Mouse (Mus musculus): ENCODE measurements around the gene Adamtsl1.

Adamtsl1 gene

GRCm38 (mm10) chr4:85672290-85672689 lies 158.3 kb downstream of the Adamtsl1 start:
- DNase-seq (ENCODE audit: low spot score in 2 of 2): no peak

DNA sequence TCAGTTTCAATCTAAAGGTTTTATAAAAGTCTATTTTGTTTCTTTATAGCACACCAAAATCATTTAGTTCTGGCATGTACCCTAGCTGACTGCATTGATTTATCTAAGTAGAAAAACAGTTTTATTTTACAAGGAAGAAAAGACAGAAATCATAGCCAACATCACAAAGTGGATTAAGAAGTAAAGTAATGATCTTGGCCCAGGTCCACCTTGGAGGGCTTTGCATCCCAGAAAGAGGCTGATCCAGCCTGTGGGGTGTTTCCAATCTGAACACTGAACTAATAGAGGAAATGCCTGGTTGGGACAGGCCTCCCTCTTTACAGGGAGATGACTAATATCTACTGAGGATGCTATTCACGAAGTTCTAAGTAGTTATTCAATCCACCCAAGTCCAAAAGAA lies 163.6 kb downstream of the Adamtsl1 start:
- DNase-seq (ENCODE audit: low spot score in 2 of 2): peak; percentile 2 to 15

DNA sequence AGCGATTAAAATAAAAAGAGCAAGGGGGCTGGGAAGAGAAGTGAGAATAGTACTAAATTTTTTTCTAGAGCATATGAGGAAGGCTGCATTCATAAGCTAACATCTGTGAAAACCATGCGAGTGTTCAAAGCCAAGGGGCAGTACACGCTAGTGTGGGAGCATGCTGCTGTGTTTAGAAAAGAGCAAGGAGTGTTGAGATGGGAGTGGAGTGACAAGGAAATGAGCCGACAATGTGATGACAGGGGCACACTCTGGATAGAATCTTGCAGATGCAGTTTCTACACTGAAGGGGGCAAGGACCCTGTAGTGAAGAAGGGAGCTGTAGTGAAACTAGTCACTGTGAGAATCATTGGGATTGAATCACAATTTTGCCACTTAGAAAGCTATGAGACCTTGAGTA lies 172.2 kb downstream of the Adamtsl1 start:
- no peak for DNase-seq (ENCODE audit: low spot score in 2 of 2)

GRCm38 (mm10) chr4:85695237-85695636 lies 181.3 kb downstream of the Adamtsl1 start:
- DNase-seq (ENCODE audit: low spot score in 2 of 2): no peak

GRCm38 (mm10) chr4:85707352-85708057 lies 193.5 kb downstream of the Adamtsl1 start:
- DNase-seq (ENCODE audit: low spot score in 2 of 2): no peak

DNA sequence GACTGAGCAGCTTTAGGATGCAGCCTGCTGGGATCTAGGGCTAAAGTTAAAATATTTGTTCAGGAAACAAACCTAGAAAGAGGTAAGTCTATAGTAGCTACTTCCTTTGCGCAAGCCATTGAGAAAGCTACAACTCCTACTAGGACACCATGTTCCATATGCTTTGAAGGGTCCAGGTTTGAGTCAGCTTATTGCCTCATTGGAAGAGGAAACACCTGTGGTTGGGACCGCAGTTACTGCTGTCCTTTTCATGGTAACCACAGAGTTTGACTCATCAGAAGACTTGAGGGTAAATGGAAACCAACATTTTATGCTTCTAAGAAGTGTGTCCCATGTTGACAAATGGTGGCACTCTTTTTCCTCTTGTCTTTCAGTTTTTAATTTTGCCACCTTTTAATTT lies 195.7 kb downstream of the Adamtsl1 start:
- DNase-seq (ENCODE audit: low spot score in 2 of 2): no peak

DNA sequence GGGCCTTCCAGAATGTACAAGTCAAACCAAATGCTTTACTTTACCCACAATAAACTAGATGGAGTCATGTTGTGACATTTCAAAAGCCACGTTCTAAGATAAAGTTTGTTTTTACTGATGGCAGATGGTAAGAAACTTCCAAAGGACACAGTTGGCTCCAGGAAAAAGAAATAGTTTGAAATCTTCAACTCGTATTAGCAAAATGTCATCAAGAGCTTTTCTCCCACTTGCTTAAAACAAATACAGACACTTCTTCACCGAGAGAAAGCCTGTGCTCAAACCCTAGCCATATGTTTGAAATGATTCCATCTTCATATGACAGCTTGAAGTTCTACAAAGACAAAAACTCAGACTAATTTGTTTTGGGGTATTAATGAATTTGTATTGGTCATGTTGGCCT lies 211.0 kb downstream of the Adamtsl1 start:
- DNase-seq (ENCODE audit: low spot score in 2 of 2): no peak

DNA sequence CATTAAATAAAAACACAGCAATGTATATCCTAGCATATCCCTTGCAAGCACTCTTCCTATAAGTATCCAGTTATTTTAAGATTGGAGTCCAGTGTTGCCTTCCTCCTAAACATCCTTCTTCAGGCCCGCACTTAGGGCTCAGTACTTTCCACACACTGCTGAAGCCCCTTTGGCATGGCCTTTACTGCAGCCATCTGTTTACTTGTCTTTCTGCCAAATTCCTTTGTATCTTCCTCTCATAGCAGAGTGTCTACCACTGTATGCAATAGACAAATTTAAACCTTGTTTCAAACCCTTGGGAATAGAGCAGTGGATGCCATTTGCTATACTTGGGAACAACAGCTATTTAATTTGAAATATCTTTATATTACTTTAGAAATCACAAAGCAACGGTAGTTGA lies 213.8 kb downstream of the Adamtsl1 start:
- DNase-seq (ENCODE audit: low spot score in 2 of 2): no peak

GRCm38 (mm10) chr4:85728416-85728815 lies 214.4 kb downstream of the Adamtsl1 start:
- no peak for DNase-seq (ENCODE audit: low spot score in 2 of 2)

DNA sequence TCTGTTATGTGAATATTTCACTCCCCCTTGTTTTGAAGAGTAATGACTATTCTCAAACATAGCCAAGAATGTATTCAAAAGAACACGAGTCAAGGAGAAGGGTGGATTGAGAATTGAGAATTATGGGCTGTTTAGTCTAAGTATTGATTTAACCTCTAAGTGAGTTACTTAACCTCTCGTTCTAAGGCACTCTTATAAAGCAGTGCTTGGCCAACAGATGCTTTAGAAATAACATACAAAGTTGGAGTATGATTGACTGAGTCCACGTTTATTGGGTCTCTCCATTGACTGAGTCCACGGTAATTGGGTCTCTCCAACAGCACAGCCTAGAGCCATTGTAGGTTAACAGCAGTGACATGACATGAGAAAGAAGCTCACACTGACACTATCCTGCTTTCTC lies 226.5 kb downstream of the Adamtsl1 start:
- DNase-seq (ENCODE audit: low spot score in 2 of 2): no peak

- no peak for DNase-seq (ENCODE audit: low spot score in 2 of 2)
Measured at GRCm38 (mm10) chr4:85741825-85742391, 227.9 kb downstream of the Adamtsl1 start.

DNA sequence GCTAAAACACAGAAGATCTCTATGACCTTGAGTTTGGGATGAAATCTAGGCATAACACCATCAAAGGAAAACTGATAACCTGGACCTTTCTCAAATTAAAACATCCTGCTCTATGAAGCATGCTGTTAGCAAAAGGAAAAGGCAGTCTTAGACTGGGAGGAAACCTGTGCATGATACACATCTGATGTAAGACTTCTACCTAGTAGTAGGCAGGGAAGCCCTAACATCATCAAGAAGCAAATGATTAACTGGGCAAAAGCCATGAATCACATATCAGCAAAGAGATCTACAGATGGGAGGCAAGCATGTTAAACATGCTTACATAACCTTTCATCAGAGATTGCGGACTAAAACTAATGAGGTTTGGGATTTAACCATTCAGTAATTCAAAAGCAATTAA lies 229.5 kb downstream of the Adamtsl1 start:
- no peak for DNase-seq (ENCODE audit: low spot score in 2 of 2)

DNA sequence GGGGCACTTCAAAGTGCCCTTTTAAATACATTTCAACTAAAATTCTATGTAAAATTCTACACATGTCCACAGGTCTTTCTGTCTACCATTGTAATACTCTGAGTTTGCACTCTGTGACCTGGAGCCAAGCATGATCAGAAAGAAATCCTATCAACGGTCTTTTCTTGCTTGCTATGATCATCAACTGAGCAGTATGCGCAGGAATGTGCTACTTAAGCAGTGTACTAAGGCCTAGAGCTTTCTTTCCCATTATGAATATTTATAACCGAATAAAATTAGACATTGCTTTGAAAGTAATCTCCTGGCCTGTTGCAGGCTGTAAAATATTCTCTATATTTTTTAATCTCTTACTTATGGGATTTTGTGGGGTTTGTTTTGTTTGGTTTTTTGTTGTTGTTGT lies 248.7 kb downstream of the Adamtsl1 start:
- no peak for DNase-seq (ENCODE audit: low spot score in 2 of 2)

DNA sequence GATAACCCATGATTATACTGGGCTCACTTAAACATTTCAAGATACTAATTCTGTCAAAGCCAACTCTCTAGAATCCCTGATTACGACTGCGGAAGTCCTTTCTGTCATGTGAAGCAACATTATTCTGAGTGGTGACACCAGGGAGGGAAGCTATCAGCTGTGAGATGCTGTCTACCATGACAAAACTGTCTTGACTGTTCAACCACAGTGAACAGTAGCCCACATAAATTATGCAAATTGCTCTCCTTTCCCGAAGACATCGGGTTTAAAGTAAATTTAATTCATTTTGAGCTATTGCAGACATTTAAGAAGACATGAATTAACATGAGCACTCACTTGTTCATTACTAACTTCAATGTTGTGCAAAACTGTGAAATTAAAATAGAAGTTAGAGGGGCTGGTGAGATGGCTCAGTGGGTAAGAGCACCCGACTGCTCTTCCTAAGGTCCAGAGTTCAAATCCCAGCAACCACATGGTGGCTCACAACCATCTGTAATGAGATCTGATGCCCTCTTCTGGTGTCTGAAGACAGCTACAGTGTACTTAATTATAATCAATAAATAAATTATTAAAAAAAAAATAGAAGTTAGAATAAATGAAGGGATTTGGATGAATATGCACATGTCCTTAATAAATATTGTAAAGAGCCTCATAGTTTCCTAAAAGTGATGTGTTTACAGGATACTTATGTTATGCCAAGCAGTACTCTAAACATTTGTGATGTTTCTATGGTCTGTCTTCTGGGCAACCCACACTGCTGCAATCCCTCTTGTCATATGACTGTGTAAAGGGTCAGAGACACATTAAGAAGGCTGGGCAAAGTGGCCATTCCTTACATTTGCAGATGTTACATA lies 249.4 kb downstream of the Adamtsl1 start:
- DNase-seq (ENCODE audit: low spot score in 2 of 2): no peak

DNA sequence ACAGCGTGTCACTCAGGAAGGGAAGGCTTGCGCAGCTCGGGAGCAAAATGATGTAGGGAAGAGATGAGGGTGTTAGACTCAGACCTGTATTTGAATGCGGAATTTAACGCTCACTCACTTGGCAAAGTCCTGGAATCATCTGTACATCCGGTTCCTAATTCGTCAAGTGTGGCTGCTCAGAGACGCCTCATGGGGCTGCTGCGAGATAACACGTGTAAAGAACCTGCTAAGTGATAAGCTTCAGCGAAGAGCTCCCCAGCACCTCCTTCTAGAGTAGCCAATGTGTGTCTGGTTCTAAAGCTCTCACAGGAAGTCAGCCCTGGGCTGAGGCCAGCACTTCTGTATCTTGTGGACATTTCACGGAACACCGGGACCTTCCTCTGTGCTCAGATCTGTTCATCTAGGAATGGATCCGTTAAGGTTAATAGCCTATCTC lies 250.1 kb downstream of the Adamtsl1 start:
- DNase-seq (ENCODE audit: low spot score in 2 of 2): no peak

GRCm38 (mm10) chr4:85764476-85764875 lies 250.5 kb downstream of the Adamtsl1 start:
- DNase-seq (ENCODE audit: low spot score in 2 of 2): no peak

GRCm38 (mm10) chr4:85767666-85768065 lies 253.7 kb downstream of the Adamtsl1 start:
- DNase-seq (ENCODE audit: low spot score in 2 of 2): no peak

- no peak for DNase-seq (ENCODE audit: low spot score in 2 of 2)
Measured at GRCm38 (mm10) chr4:85768107-85768506, 254.1 kb downstream of the Adamtsl1 start.

GRCm38 (mm10) chr4:85782511-85782910 lies 268.5 kb downstream of the Adamtsl1 start:
- no peak for DNase-seq (ENCODE audit: low spot score in 2 of 2)

DNA sequence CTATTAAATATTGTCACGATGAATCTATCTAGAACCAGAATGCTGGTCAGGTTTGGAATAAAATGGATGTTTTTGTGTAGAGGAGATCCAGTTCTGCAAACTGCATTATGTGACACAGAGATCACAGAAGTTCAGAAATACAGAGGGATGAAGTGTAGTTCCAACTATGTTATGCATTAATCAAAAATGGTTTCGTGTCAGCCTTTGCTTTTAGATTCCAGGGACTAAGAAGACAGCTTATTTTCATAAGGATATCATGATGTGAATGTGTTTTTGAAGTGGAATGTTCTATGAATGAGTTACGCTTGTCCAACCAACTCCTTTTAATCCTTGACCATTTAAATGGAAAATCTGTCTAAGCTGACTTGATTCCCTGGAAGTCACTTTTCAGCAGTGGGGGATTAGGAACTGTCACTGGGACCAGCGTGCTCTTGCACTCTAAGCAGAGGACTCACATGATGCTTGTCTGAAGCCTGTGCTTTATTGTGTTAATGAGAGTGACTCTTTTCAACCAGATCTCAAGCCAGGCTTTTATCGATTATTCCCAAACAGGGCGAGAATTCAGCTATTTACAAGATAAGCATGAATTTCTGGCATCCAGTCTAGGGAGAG lies 269.9 kb downstream of the Adamtsl1 start:
- no peak for DNase-seq (ENCODE audit: low spot score in 2 of 2)

- DNase-seq (ENCODE audit: low spot score in 2 of 2): no peak
Measured at GRCm38 (mm10) chr4:85784428-85784827, 270.5 kb downstream of the Adamtsl1 start.

DNA sequence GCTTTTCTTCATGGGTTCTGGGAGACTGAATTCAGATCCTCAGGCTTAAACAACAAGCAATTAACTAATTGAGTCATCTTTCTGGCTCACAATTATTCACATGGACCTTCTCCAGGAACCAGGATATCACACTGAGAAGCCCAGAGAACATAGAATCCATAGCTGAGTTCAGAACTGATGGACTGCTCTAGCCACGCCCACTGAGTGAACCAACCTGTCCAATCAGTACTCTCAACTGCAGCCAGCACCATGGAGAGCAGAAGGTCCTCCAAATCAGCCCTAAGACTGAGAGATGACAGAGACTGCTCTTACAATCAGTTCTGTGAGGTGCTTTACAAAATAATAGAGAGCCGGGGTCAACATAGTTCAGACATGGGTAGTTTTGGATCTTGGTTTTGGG lies 276.3 kb downstream of the Adamtsl1 start:
- DNase-seq (ENCODE audit: low spot score in 2 of 2): no peak
